Mouse (Mus musculus) left cerebral cortex, postnatal 4 days (tissue): ENCODE measurements around the gene Igsf3. TPM values are rescaled to one million over a fixed set of nuclear protein-coding genes. Genes with fewer than 3 reads are reported as not detected.
A peak's percentile ranks its signal among the peaks of the same experiment; 100 is the strongest.

Source experiments
- DNase-seq: peaks from one replicate; pipeline ENCODE4 v3.0.0-alpha.2; 2022
- intact Hi-C: fragments of 180-260 bp; cut with DNase I; formaldehyde crosslinking; loops from one replicate; pipeline ENCODE4 v1.15.1; 2025
- total RNA-seq, 2 experiments: library from RNA; stranded (reverse); gene quantifications; 2 replicates each; pipeline ENCODE4 v1.2.3; 2021

Gene Igsf3
- total RNA-seq, 2 experiments from 2014 or later = 96.4 to 101 TPM

- intact Hi-C loops = loop anchor here (2.0 kb wide), 1 partner anchor 319 kb away; no protein-coding TSS in a partner anchor
- DNase-seq = peak; percentile 89
Measured at GRCm38 (mm10) chr3:101493937-101494459, 117.1 kb downstream of the Igsf3 start.

GRCm38 (mm10) chr3:101497432-101498030 is 120.6 kb downstream of the Igsf3 start:
- DNase-seq = no peak
- intact Hi-C loops = no loop called here

GRCm38 (mm10) chr3:101499906-101500305 is 123.0 kb downstream of the Igsf3 start:
- no peak for DNase-seq
- intact Hi-C loops = no loop called here

- intact Hi-C loops = no loop called here
- DNase-seq = no peak
Measured at GRCm38 (mm10) chr3:101500393-101501051, 123.6 kb downstream of the Igsf3 start.

GRCm38 (mm10) chr3:101501611-101502010 is 124.7 kb downstream of the Igsf3 start:
- intact Hi-C loops = no loop called here

GRCm38 (mm10) chr3:101502086-101502760 is 125.3 kb downstream of the Igsf3 start:
- no peak for DNase-seq
- intact Hi-C loops = no loop called here

More at GRCm38 (mm10) chr3:101501611-101502010, 124.7 kb downstream of the Igsf3 start:
- DNase-seq = no peak

GRCm38 (mm10) chr3:101506179-101506578 is 129.3 kb downstream of the Igsf3 start:
- peak; percentile 96 for DNase-seq
- intact Hi-C loops = no loop called here

- no peak for DNase-seq
- intact Hi-C loops = no loop called here
Measured at GRCm38 (mm10) chr3:101506970-101507702, 130.3 kb downstream of the Igsf3 start.

- DNase-seq = no peak
- intact Hi-C loops = no loop called here
Measured at GRCm38 (mm10) chr3:101507766-101508165, 130.9 kb downstream of the Igsf3 start.

- DNase-seq = no peak
- intact Hi-C loops = no loop called here
Measured at GRCm38 (mm10) chr3:101509707-101510544, 133.0 kb downstream of the Igsf3 start.

GRCm38 (mm10) chr3:101510632-101511031 is 133.7 kb downstream of the Igsf3 start:
- DNase-seq = no peak
- intact Hi-C loops = no loop called here

Other genes starting within 250 kb of the Igsf3 start
- gene Cd2, start 89.1 kb upstream of the Igsf3 start, total RNA-seq = under 1 TPM in 1 of 2 experiments, not detected in 1; 0.44 TPM
- gene Atp1a1, start 227.6 kb downstream of the Igsf3 start, total RNA-seq = 100 to 1,000 TPM; 205 to 223 TPM